Mouse (Mus musculus) intestine, embryonic 15.5 days (tissue): Measurements from ENCODE around the gene Paqr8. TPM values are rescaled to one million over a fixed set of nuclear protein-coding genes. Genes with fewer than 3 reads are reported as not detected.

ENCODE experiments used
- ATAC-seq: fragments of 200-750 bp; cut with Nextera tagmentation; 2 replicates; pipeline ENCODE4 v1.8.0; 2017; ENCODE audit warnings: moderate TSS enrichment, moderate library complexity
- H3K27ac ChIP-seq: fragments of 300-500 bp; sonication (generic); 2 replicates; pipeline ENCODE4 v1.5.1; 2015; ENCODE audit warnings: mild to moderate bottlenecking, inconsistent platforms
- H3K27me3 ChIP-seq: fragments of 300-500 bp; sonication (generic); replicated peaks from 2 replicates; pipeline ENCODE4 v1.6.1; 2015; ENCODE audit warnings: inconsistent platforms
- H3K36me3 ChIP-seq: fragments of 300-500 bp; sonication (generic); 2 replicates; pipeline ENCODE4 v1.6.1; 2015; ENCODE audit warnings: inconsistent platforms
- H3K4me1 ChIP-seq: fragments of 300-500 bp; sonication (generic); replicated peaks from 2 replicates; pipeline ENCODE4 v1.6.1; 2015; ENCODE audit warnings: inconsistent platforms
- H3K4me2 ChIP-seq: fragments of 300-500 bp; sonication (generic); replicated peaks from 2 replicates; pipeline ENCODE4 v1.6.1; 2015; ENCODE audit warnings: mild to moderate bottlenecking, inconsistent platforms
- H3K4me3 ChIP-seq: fragments of 300-500 bp; sonication (generic); replicated peaks from 2 replicates; pipeline ENCODE4 v1.5.1; 2015; ENCODE audit warnings: inconsistent platforms
- H3K9ac ChIP-seq: fragments of 300-500 bp; sonication (generic); 2 replicates; pipeline ENCODE4 v1.6.1; 2015; ENCODE audit warnings: inconsistent platforms
- H3K9me3 ChIP-seq: fragments of 300-500 bp; sonication (generic); 2 replicates; pipeline ENCODE4 v1.6.1; 2016; ENCODE audit warnings: inconsistent platforms
- WGBS: fragments of 180-500 bp; shearing (Covaris S2); methylation state at CpG from one replicate; pipeline ENCODE4 v1.1.7; 2015; 5-methylcytosine and 5-hydroxymethylcytosine counted together
- polyA plus RNA-seq: library from polyadenylated mRNA; unstranded; fragments of >200 nt; fragmentation: Nextera tagmentation; extraction: Ambion mirVana; gene quantifications from 2 replicates; pipeline ENCODE4 v1.2.1, GENCODE M21; 2015

Paqr8 gene
- polyA plus RNA-seq, 1 experiment from 2014 or later, result 6.1 TPM

DNA sequence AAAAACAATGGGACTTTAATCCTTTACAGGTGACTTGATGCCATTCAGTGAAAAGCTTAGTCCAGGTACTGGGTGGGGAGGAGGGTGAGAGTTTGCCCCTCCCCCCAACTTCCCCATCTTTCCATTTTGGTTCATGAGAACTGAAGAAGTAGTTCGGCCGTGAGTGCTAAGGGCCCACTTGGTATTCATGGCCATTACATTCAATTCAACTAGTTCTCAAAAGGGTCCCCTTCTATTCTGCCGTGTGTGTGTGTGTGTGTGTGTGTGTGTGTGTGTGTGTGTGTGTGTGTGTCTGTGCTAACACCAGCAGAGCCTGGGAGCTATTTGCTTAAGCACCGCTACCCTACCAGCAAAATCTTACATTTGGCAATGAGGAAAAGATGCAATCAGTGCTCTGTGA lies 94.2 kb downstream of the Paqr8 start:
- 67% methylated on average over 4 of the region's 4 CpGs for WGBS
- H3K4me2 ChIP-seq, result no peak overlapping the region
- H3K9ac ChIP-seq, result no peak overlapping the region
- no peak for ATAC-seq
- H3K27ac ChIP-seq, result no peak overlapping the region
- no peaks in the 10 kb centered on the region for H3K36me3 ChIP-seq
- H3K27me3 ChIP-seq, result no peaks in the 10 kb centered on the region
- no peak overlapping the region for H3K4me3 ChIP-seq
- no peaks in the 10 kb centered on the region for H3K4me1 ChIP-seq
- no peaks in the 10 kb centered on the region for H3K9me3 ChIP-seq

DNA sequence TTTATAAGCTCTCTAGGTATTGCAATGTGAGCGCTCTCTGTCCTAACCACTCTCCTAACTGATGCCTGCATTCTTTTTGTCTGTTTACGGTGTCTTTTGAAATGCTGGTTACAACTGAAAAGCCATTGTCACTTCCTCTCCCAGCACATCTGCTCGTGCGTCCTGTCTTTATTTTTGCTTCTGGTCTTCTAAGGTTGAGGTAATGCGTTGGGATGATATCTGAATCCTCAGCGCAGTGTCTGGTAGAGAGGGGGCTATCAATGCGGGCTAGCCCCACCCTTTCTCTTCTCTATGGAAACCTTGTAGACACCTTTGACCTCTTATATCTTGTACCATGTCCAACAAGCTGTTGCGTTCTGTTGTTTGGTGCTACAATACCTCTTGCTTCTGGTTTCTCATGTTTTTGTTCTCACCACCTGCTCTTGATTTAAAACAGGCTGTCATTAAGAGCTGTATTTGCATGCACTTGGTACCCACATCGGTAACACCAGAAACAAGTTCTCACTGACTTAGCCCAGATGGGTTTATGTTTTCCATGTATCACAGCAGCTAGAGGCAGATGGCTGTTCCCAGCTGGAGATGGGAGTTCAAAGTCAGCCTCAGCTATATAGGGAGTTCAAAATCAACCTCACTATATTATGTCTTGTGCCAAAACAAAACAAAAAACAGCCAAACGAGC lies 96.1 kb downstream of the Paqr8 start:
- ATAC-seq, result no peak
- H3K9ac ChIP-seq, result no peak overlapping the region
- no peak overlapping the region for H3K27ac ChIP-seq
- no peaks in the 10 kb centered on the region for H3K36me3 ChIP-seq
- H3K4me1 ChIP-seq, result no peaks in the 10 kb centered on the region
- H3K4me3 ChIP-seq, result no peak overlapping the region
- no peaks in the 10 kb centered on the region for H3K9me3 ChIP-seq
- WGBS, result 64% methylated on average over 10 of the region's 10 CpGs
- no peaks in the 10 kb centered on the region for H3K27me3 ChIP-seq
- H3K4me2 ChIP-seq, result no peak overlapping the region

Other genes with a start within 250 kb of the Paqr8 start
- gene Il17a, start 159.7 kb upstream of the Paqr8 start, polyA plus RNA-seq, result not detected in 2 replicates
- not detected in 2 replicates for gene Il17f, start 100.0 kb upstream of the Paqr8 start, polyA plus RNA-seq
- gene Mcm3, start 70.3 kb upstream of the Paqr8 start, polyA plus RNA-seq, result 118 and 125 TPM in 2 replicates
- 1.4 and 2.2 TPM in 2 replicates for gene Efhc1, start 61.0 kb downstream of the Paqr8 start, polyA plus RNA-seq
- 6.4 and 6.9 TPM in 2 replicates for gene Tram2, start 188.6 kb downstream of the Paqr8 start, polyA plus RNA-seq